Mouse (Mus musculus): Measurements from ENCODE around the gene Mfn2.

DNA sequence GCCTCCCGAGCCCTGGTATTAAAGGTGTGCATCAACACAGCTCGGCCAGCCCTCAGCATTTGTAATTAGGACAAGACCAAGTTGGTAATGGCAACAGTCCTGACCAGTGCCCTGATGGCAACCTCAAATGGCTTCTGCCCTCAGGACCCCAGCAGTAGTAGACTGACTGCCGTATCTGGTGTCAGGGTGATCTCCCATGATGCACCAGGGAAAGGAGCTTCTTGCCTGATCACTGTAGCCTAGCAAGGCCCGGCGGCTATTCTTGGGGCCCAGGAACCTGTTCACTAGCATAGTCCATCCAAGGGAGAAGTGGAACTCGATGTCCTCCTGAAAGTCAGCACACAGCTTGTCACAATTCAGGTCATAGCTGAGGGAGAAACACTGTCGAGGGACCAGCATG, 22.7 kb downstream of the Mfn2 start:
- TF ChIP-seq EP300 (IDR thresholded peaks at IDR 0.05; ENCODE audit: low read depth) (no peak), CTCF (IDR thresholded peaks at IDR 0.05; ENCODE audit: low read depth) (no peak)

Measured in liver, postnatal 0 days (tissue).